In genomic region chr14:30551509-30551908, GRCm38 (mm10) we compare ENCODE assay signal across 8 mouse cellular contexts. TPM values are rescaled to one million over a fixed set of nuclear protein-coding genes. Genes with fewer than 3 reads are reported as not detected.
DNase-seq lines count a peak whose midpoint lies in the region; ATAC-seq and TF ChIP-seq lines count a peak whose summit lies in the region.

No protein-coding gene starts in this region.

- no peak for DNase-seq in liver, embryonic 11.5 days (ENCODE audit: low spot score)
- no peak for DNase-seq in liver
- DNase-seq in liver, embryonic 14.5 days (ENCODE audit: low read depth in 3 of 3, low spot score in 3 of 3) = no peak
- no peak for DNase-seq in adrenal gland, postnatal 14 days
- no peak for DNase-seq in cerebellum, postnatal 36 days
- no peak for DNase-seq in spleen, adult 12 weeks (ENCODE audit: low spot score)

- no peak overlapping the region for H3K27ac ChIP-seq in liver, embryonic 11.5 days (ENCODE audit: low read depth, low read length)
- H3K27ac ChIP-seq in forebrain, embryonic 15.5 days (replicated peaks) = no peak overlapping the region
- peak overlapping the region; percentile 16; the same call in 1 of the 2 replicates for H3K27ac ChIP-seq in liver, embryonic 14.5 days
- H3K27ac ChIP-seq in stomach, embryonic 14.5 days (ENCODE audit: low read length) = no peak overlapping the region

- no peaks in the 10 kb centered on the region for H3K9me3 ChIP-seq in liver, embryonic 11.5 days (ENCODE audit: control insufficient read depth, low read length)
- no peaks in the 10 kb centered on the region for H3K9me3 ChIP-seq in forebrain, embryonic 15.5 days
- H3K9me3 ChIP-seq in liver, embryonic 14.5 days (ENCODE audit: control insufficient read depth, low read length) = no peaks in the 10 kb centered on the region
- no peaks in the 10 kb centered on the region for H3K9me3 ChIP-seq in stomach, embryonic 14.5 days (ENCODE audit: control insufficient read depth, low read depth, low read length)

- 72% methylated on average over 5 of the region's 5 CpGs for WGBS in liver, embryonic 11.5 days
- WGBS in forebrain, embryonic 15.5 days = 35% methylated on average over 5 of the region's 5 CpGs
- WGBS in liver, embryonic 14.5 days (ENCODE audit: insufficient replicate concordance) = 56% methylated on average over 5 of the region's 5 CpGs
- 69% methylated on average over 5 of the region's 5 CpGs for WGBS in stomach, embryonic 14.5 days

- peak overlapping the region; percentile 96 for H3K4me2 ChIP-seq in liver, embryonic 11.5 days
- peak overlapping the region; percentile 67 for H3K4me2 ChIP-seq in forebrain, embryonic 15.5 days (replicated peaks)
- peak overlapping the region; percentile 100 for H3K4me2 ChIP-seq in liver, embryonic 14.5 days (ENCODE audit: low read depth)
- peak overlapping the region; percentile 83 for H3K4me2 ChIP-seq in stomach, embryonic 14.5 days (replicated peaks; ENCODE audit: low read depth, low read length)

- no peaks in the 10 kb centered on the region for H3K27me3 ChIP-seq in liver, embryonic 11.5 days (replicated peaks; ENCODE audit: control insufficient read depth, insufficient read depth, low read length)
- no peaks in the 10 kb centered on the region for H3K27me3 ChIP-seq in forebrain, embryonic 15.5 days
- H3K27me3 ChIP-seq in liver, embryonic 14.5 days (ENCODE audit: control insufficient read depth, insufficient read depth, low read length) = no peaks in the 10 kb centered on the region
- no peaks in the 10 kb centered on the region for H3K27me3 ChIP-seq in stomach, embryonic 14.5 days (ENCODE audit: control insufficient read depth, insufficient read depth, low read length)

- peaks cover 14% of the 10 kb centered on the region for H3K36me3 ChIP-seq in liver, embryonic 11.5 days (ENCODE audit: control insufficient read depth, insufficient read depth, low read length)
- 0 out of 2 replicates have a peak, but pooled peaks cover 3% of the 10 kb centered on the region for H3K36me3 ChIP-seq in forebrain, embryonic 15.5 days
- H3K36me3 ChIP-seq in liver, embryonic 14.5 days (replicated peaks; ENCODE audit: control insufficient read depth, insufficient read depth, low read depth) = peaks cover 7% of the 10 kb centered on the region
- H3K36me3 ChIP-seq in stomach, embryonic 14.5 days (ENCODE audit: control insufficient read depth, insufficient read depth, low read length) = no peaks in the 10 kb centered on the region; the same call in 1 of the 2 replicates

- no peak for TF ChIP-seq EP300 in liver, embryonic 14.5 days (IDR thresholded peaks at IDR 0.05; ENCODE audit: low read depth)

- H3K4me1 ChIP-seq in liver, embryonic 11.5 days (replicated peaks; ENCODE audit: control insufficient read depth, insufficient read depth, low read length) = peaks cover 28% of the 10 kb centered on the region
- peaks cover 29% of the 10 kb centered on the region for H3K4me1 ChIP-seq in forebrain, embryonic 15.5 days
- H3K4me1 ChIP-seq in liver, embryonic 14.5 days (replicated peaks; ENCODE audit: control insufficient read depth in 2 of 2, insufficient read depth in 2 of 2, low read length in 1 of 2) = peaks cover 31% of the 10 kb centered on the region in 2 experiments
- peaks cover 22% of the 10 kb centered on the region for H3K4me1 ChIP-seq in stomach, embryonic 14.5 days (ENCODE audit: control insufficient read depth, insufficient read depth, low read length)

- TF ChIP-seq CTCF in liver, embryonic 14.5 days (IDR thresholded peaks at IDR 0.05; ENCODE audit: low read depth) = no peak

- no peak for ATAC-seq in liver, embryonic 11.5 days (replicated peaks; ENCODE audit: low FRiP score)
- no peak for ATAC-seq in forebrain, embryonic 15.5 days (replicated peaks)
- ATAC-seq in liver, embryonic 14.5 days (ENCODE audit: insufficient read depth) = no peak
- no peak for ATAC-seq in stomach, embryonic 14.5 days (ENCODE audit: insufficient number of reproducible peaks, insufficient read depth, low FRiP score, low read depth)

- peak overlapping the region; percentile 81 for H3K4me3 ChIP-seq in liver, embryonic 11.5 days (ENCODE audit: low read depth, low read length)
- H3K4me3 ChIP-seq in forebrain, embryonic 15.5 days = peak overlapping the region; percentile 78
- peak overlapping the region; percentile 67 to 95 for H3K4me3 ChIP-seq in liver, embryonic 14.5 days (ENCODE audit: insufficient read depth in 1 of 2, low read depth in 2 of 2, low read length in 2 of 2)
- H3K4me3 ChIP-seq in stomach, embryonic 14.5 days (ENCODE audit: low read depth, low read length) = peak overlapping the region; percentile 87; the same call in 1 of the 2 replicates

- H3K9ac ChIP-seq in liver, embryonic 11.5 days (ENCODE audit: low read depth, low read length) = peak overlapping the region; percentile 94; the same call in 1 of the 2 replicates
- H3K9ac ChIP-seq in forebrain, embryonic 15.5 days (replicated peaks) = 0 out of 2 replicates have a peak overlapping the region, but pooled peaks have one; percentile 19
- H3K9ac ChIP-seq in liver, embryonic 14.5 days (replicated peaks) = peak overlapping the region; percentile 91
- no peak overlapping the region for H3K9ac ChIP-seq in stomach, embryonic 14.5 days (replicated peaks; ENCODE audit: low read depth, low read length)

RNA-seq across cellular contexts. Expression of gene Tkt, which starts 3.4 kb away (rescaled TPM):
- 184 and 210 TPM in 2 replicates for polyA plus RNA-seq in liver, embryonic 11.5 days (2014; fragmentation: Nextera tagmentation; extraction: Ambion mirVana)
- 327 and 333 TPM in 2 replicates for polyA plus RNA-seq in forebrain, embryonic 15.5 days (2015; fragmentation: Nextera tagmentation; extraction: Ambion mirVana)
- 132 and 153 TPM in 2 replicates for polyA plus RNA-seq in liver, embryonic 14.5 days (2012; rRNA removed)
- 86.7 and 98.4 TPM in 2 replicates for polyA plus RNA-seq in liver, embryonic 14.5 days (2014; fragmentation: Nextera tagmentation; extraction: Ambion mirVana)
- 85.9 and 99.0 TPM in 2 replicates for polyA plus RNA-seq in stomach, embryonic 14.5 days (2014; fragmentation: Nextera tagmentation; extraction: Ambion mirVana)
- total RNA-seq in adrenal gland, postnatal 14 days (2021) = 829 and 921 TPM in 2 replicates
